Mouse (Mus musculus): ENCODE measurements at regions not wholly inside any gene's neighbourhood (a gene's known extent, or its start where the extent isn't known, plus 50 kb on each side); places are given as distances from the start of the nearest gene placed in this dataset.

GRCm38 (mm10) chr14:76188105-76188645, 77.5 kb downstream of the Nufip1 start:
- whole genome bisulfite sequencing, result 86% methylated on average over 6 of the region's 6 CpGs
- no peak for ATAC-seq
- DNase-seq (ENCODE audit: low spot score), result no peak

GRCm38 (mm10) chr14:76195324-76195723, 84.6 kb downstream of the Nufip1 start:
- no peak overlapping the region for H3K4me2 ChIP-seq (ENCODE audit: low read length)
- peak; percentile 2 for DNase-seq (ENCODE audit: low spot score)
- H3K4me3 ChIP-seq (ENCODE audit: low read depth, low read length), result no peak overlapping the region
- no peaks in the 10 kb centered on the region for H3K27me3 ChIP-seq (replicated peaks; ENCODE audit: control insufficient read depth, insufficient read depth, low read length)
- H3K4me1 ChIP-seq (ENCODE audit: control insufficient read depth, insufficient read depth, low read length), result peaks cover 6% of the 10 kb centered on the region; the same call in 1 of the 2 replicates
- no peaks in the 10 kb centered on the region for H3K36me3 ChIP-seq (ENCODE audit: control insufficient read depth, insufficient read depth, low read length)
- H3K9me3 ChIP-seq (replicated peaks; ENCODE audit: control insufficient read depth, low read length), result no peaks in the 10 kb centered on the region
- 80% methylated on average over 10 of the region's 10 CpGs for WGBS
- no peak overlapping the region for H3K27ac ChIP-seq (ENCODE audit: low read depth, low read length)
- ATAC-seq, result no peak
- no peak overlapping the region for H3K9ac ChIP-seq (ENCODE audit: low read length)

More at GRCm38 (mm10) chr14:76188105-76188645, 77.5 kb downstream of the Nufip1 start:
- Histone ChIP-seq H3K4me3 (ENCODE audit: low read depth, low read length) (no peak overlapping the region), H3K9ac (ENCODE audit: low read length) (no peak overlapping the region), H3K27ac (ENCODE audit: low read depth, low read length) (no peak overlapping the region), H3K36me3 (ENCODE audit: control insufficient read depth, insufficient read depth, low read length) (no peaks in the 10 kb centered on the region), H3K9me3 (replicated peaks; ENCODE audit: control insufficient read depth, low read length) (no peaks in the 10 kb centered on the region), H3K27me3 (replicated peaks; ENCODE audit: control insufficient read depth, insufficient read depth, low read length) (no peaks in the 10 kb centered on the region), H3K4me2 (ENCODE audit: low read length) (no peak overlapping the region), H3K4me1 (ENCODE audit: control insufficient read depth, insufficient read depth, low read length) (no peaks in the 10 kb centered on the region)

- Histone ChIP-seq H3K4me1 (ENCODE audit: control insufficient read depth, insufficient read depth, low read length) (peaks cover 6% of the 10 kb centered on the region; the same call in 1 of the 2 replicates), H3K4me3 (ENCODE audit: low read depth, low read length) (no peak overlapping the region), H3K27ac (ENCODE audit: low read depth, low read length) (no peak overlapping the region), H3K9ac (ENCODE audit: low read length) (no peak overlapping the region), H3K36me3 (ENCODE audit: control insufficient read depth, insufficient read depth, low read length) (no peaks in the 10 kb centered on the region), H3K27me3 (replicated peaks; ENCODE audit: control insufficient read depth, insufficient read depth, low read length) (no peaks in the 10 kb centered on the region), H3K4me2 (ENCODE audit: low read length) (no peak overlapping the region), H3K9me3 (replicated peaks; ENCODE audit: control insufficient read depth, low read length) (no peaks in the 10 kb centered on the region)
- DNase-seq (ENCODE audit: low spot score) (no peak), ATAC-seq (no peak)
- WGBS, result 90% methylated on average over 2 of the region's 2 CpGs
Observed at GRCm38 (mm10) chr14:76197357-76197756, 86.7 kb downstream of the Nufip1 start.

GRCm38 (mm10) chr14:76198406-76198805, 87.7 kb downstream of the Nufip1 start:
- DNase-seq (ENCODE audit: low spot score), result no peak
- Histone ChIP-seq H3K4me1 (ENCODE audit: control insufficient read depth, insufficient read depth, low read length) (peaks cover 6% of the 10 kb centered on the region; the same call in 1 of the 2 replicates), H3K4me3 (ENCODE audit: low read depth, low read length) (no peak overlapping the region), H3K36me3 (ENCODE audit: control insufficient read depth, insufficient read depth, low read length) (no peaks in the 10 kb centered on the region), H3K27ac (ENCODE audit: low read depth, low read length) (no peak overlapping the region), H3K4me2 (ENCODE audit: low read length) (no peak overlapping the region), H3K9ac (ENCODE audit: low read length) (no peak overlapping the region), H3K9me3 (replicated peaks; ENCODE audit: control insufficient read depth, low read length) (no peaks in the 10 kb centered on the region), H3K27me3 (replicated peaks; ENCODE audit: control insufficient read depth, insufficient read depth, low read length) (no peaks in the 10 kb centered on the region)
- ATAC-seq, result no peak
- WGBS, result 75% methylated on average over 5 of the region's 5 CpGs

- Histone ChIP-seq H3K27me3 (replicated peaks; ENCODE audit: control insufficient read depth, insufficient read depth, low read length) (no peaks in the 10 kb centered on the region), H3K36me3 (ENCODE audit: control insufficient read depth, insufficient read depth, low read length) (no peaks in the 10 kb centered on the region), H3K9ac (ENCODE audit: low read length) (no peak overlapping the region), H3K4me3 (ENCODE audit: low read depth, low read length) (no peak overlapping the region), H3K4me2 (ENCODE audit: low read length) (no peak overlapping the region), H3K4me1 (ENCODE audit: control insufficient read depth, insufficient read depth, low read length) (no peaks in the 10 kb centered on the region), H3K27ac (ENCODE audit: low read depth, low read length) (no peak overlapping the region), H3K9me3 (replicated peaks; ENCODE audit: control insufficient read depth, low read length) (no peaks in the 10 kb centered on the region)
- 93% methylated on average over 4 of the region's 4 CpGs for WGBS
- ATAC-seq, result no peak
- DNase-seq (ENCODE audit: low spot score), result no peak
Observed at GRCm38 (mm10) chr14:76202595-76202994, 91.9 kb downstream of the Nufip1 start.

GRCm38 (mm10) chr14:76203135-76203534, 92.4 kb downstream of the Nufip1 start:
- Histone ChIP-seq H3K9ac (ENCODE audit: low read length) (no peak overlapping the region), H3K36me3 (ENCODE audit: control insufficient read depth, insufficient read depth, low read length) (no peaks in the 10 kb centered on the region), H3K4me3 (ENCODE audit: low read depth, low read length) (no peak overlapping the region), H3K27me3 (replicated peaks; ENCODE audit: control insufficient read depth, insufficient read depth, low read length) (no peaks in the 10 kb centered on the region), H3K9me3 (replicated peaks; ENCODE audit: control insufficient read depth, low read length) (no peaks in the 10 kb centered on the region), H3K4me2 (ENCODE audit: low read length) (no peak overlapping the region), H3K27ac (ENCODE audit: low read depth, low read length) (no peak overlapping the region), H3K4me1 (ENCODE audit: control insufficient read depth, insufficient read depth, low read length) (no peaks in the 10 kb centered on the region)
- ATAC-seq (no peak), DNase-seq (ENCODE audit: low spot score) (no peak)
- WGBS, result 69% methylated on average over 1 of the region's 1 CpGs

GRCm38 (mm10) chr14:76216446-76217177, 105.9 kb downstream of the Nufip1 start:
- Histone ChIP-seq H3K27ac (ENCODE audit: low read depth, low read length) (no peak overlapping the region), H3K9me3 (replicated peaks; ENCODE audit: control insufficient read depth, low read length) (0 out of 2 replicates have a peak, but pooled peaks cover 9% of the 10 kb centered on the region), H3K4me2 (ENCODE audit: low read length) (no peak overlapping the region), H3K9ac (ENCODE audit: low read length) (no peak overlapping the region), H3K36me3 (ENCODE audit: control insufficient read depth, insufficient read depth, low read length) (no peaks in the 10 kb centered on the region), H3K27me3 (replicated peaks; ENCODE audit: control insufficient read depth, insufficient read depth, low read length) (no peaks in the 10 kb centered on the region), H3K4me3 (ENCODE audit: low read depth, low read length) (no peak overlapping the region), H3K4me1 (ENCODE audit: control insufficient read depth, insufficient read depth, low read length) (peaks cover 3% of the 10 kb centered on the region)
- DNase-seq (ENCODE audit: low spot score) (no peak), ATAC-seq (no peak)
- 76% methylated on average over 12 of the region's 12 CpGs for WGBS

- H3K9ac ChIP-seq (ENCODE audit: low read length), result no peak overlapping the region
- H3K4me3 ChIP-seq (ENCODE audit: low read depth, low read length), result no peak overlapping the region
- peaks cover 8% of the 10 kb centered on the region for H3K4me1 ChIP-seq (ENCODE audit: control insufficient read depth, insufficient read depth, low read length)
- ATAC-seq, result no peak
- H3K27ac ChIP-seq (ENCODE audit: low read depth, low read length), result no peak overlapping the region
- H3K36me3 ChIP-seq (ENCODE audit: control insufficient read depth, insufficient read depth, low read length), result no peaks in the 10 kb centered on the region
- WGBS, result 77% methylated on average over 9 of the region's 9 CpGs
- no peak for DNase-seq (ENCODE audit: low spot score)
- H3K4me2 ChIP-seq (ENCODE audit: low read length), result no peak overlapping the region
- H3K27me3 ChIP-seq (replicated peaks; ENCODE audit: control insufficient read depth, insufficient read depth, low read length), result no peaks in the 10 kb centered on the region
- 0 out of 2 replicates have a peak, but pooled peaks cover 9% of the 10 kb centered on the region for H3K9me3 ChIP-seq (replicated peaks; ENCODE audit: control insufficient read depth, low read length)
Observed at GRCm38 (mm10) chr14:76217178-76217500, 106.4 kb downstream of the Nufip1 start.

- H3K36me3 ChIP-seq (ENCODE audit: control insufficient read depth, insufficient read depth, low read length), result no peaks in the 10 kb centered on the region
- 93% methylated on average over 8 of the region's 8 CpGs for WGBS
- H3K4me1 ChIP-seq (ENCODE audit: control insufficient read depth, insufficient read depth, low read length), result peaks cover 11% of the 10 kb centered on the region
- no peak overlapping the region for H3K4me3 ChIP-seq (ENCODE audit: low read depth, low read length)
- no peak overlapping the region for H3K27ac ChIP-seq (ENCODE audit: low read depth, low read length)
- no peak for DNase-seq (ENCODE audit: low spot score)
- no peaks in the 10 kb centered on the region for H3K27me3 ChIP-seq (replicated peaks; ENCODE audit: control insufficient read depth, insufficient read depth, low read length)
- H3K9ac ChIP-seq (ENCODE audit: low read length), result no peak overlapping the region
- 0 out of 2 replicates have a peak, but pooled peaks cover 9% of the 10 kb centered on the region for H3K9me3 ChIP-seq (replicated peaks; ENCODE audit: control insufficient read depth, low read length)
- ATAC-seq, result no peak
- no peak overlapping the region for H3K4me2 ChIP-seq (ENCODE audit: low read length)
Observed at GRCm38 (mm10) chr14:76217571-76218256, 107.0 kb downstream of the Nufip1 start.
